Mouse (Mus musculus) hindbrain, embryonic 15.5 days (tissue): ENCODE measurements at regions not wholly inside any gene's neighbourhood (a gene's known extent, or its start where the extent isn't known, plus 50 kb on each side); places are given as distances from the start of the nearest gene placed in this dataset.

Experiments used
- ATAC-seq: fragments of 200-750 bp; cut with Nextera tagmentation; 2 replicates; pipeline ENCODE4 v1.8.0; 2017; ENCODE audit warnings: low read depth, moderate number of reproducible peaks, moderate TSS enrichment; ENCODE audit not compliant: low FRiP score
- H3K27ac ChIP-seq: fragments of 300-500 bp; sonication (generic); replicated peaks from 2 replicates; pipeline ENCODE4 v1.5.1; 2015; ENCODE audit warnings: mild to moderate bottlenecking, inconsistent platforms
- H3K27me3 ChIP-seq: fragments of 300-500 bp; sonication (generic); 2 replicates; pipeline ENCODE4 v1.6.1; 2015; ENCODE audit warnings: control low read depth, inconsistent platforms
- H3K36me3 ChIP-seq: fragments of 300-500 bp; sonication (generic); 2 replicates; pipeline ENCODE4 v1.6.1; 2015; ENCODE audit warnings: control low read depth, inconsistent platforms
- H3K4me1 ChIP-seq: fragments of 300-500 bp; sonication (generic); replicated peaks from 2 replicates; pipeline ENCODE4 v1.6.1; 2015; ENCODE audit warnings: control low read depth, inconsistent platforms
- H3K4me2 ChIP-seq: fragments of 300-500 bp; sonication (generic); 2 replicates; pipeline ENCODE4 v1.6.1; 2015; ENCODE audit warnings: moderate library complexity, mild to moderate bottlenecking, inconsistent platforms
- H3K4me3 ChIP-seq: fragments of 300-500 bp; sonication (generic); 2 replicates; pipeline ENCODE4 v1.5.1; 2015; ENCODE audit warnings: mild to moderate bottlenecking, inconsistent platforms
- H3K9ac ChIP-seq: fragments of 300-500 bp; sonication (generic); 2 replicates; pipeline ENCODE4 v1.6.1; 2015; ENCODE audit warnings: inconsistent platforms
- H3K9me3 ChIP-seq: fragments of 300-500 bp; sonication (generic); 2 replicates; pipeline ENCODE4 v1.6.1; 2016; ENCODE audit warnings: control low read depth, inconsistent platforms
- WGBS: fragments of 180-500 bp; shearing (Covaris S2); methylation state at CpG from one replicate; pipeline ENCODE4 v1.1.7; 2015; 5-methylcytosine and 5-hydroxymethylcytosine counted together

GRCm38 (mm10) chr9:69705942-69706341 lies 54.8 kb downstream of the Foxb1 start:
- no peak for ATAC-seq
- H3K27me3 ChIP-seq = no peaks in the 10 kb centered on the region
- H3K9me3 ChIP-seq = no peaks in the 10 kb centered on the region
- no peak overlapping the region for H3K4me2 ChIP-seq
- H3K36me3 ChIP-seq = no peaks in the 10 kb centered on the region
- H3K4me1 ChIP-seq = no peaks in the 10 kb centered on the region
- H3K9ac ChIP-seq = no peak overlapping the region
- H3K27ac ChIP-seq = no peak overlapping the region
- H3K4me3 ChIP-seq = no peak overlapping the region
- 78% methylated on average over 8 of the region's 8 CpGs for WGBS

- Histone ChIP-seq H3K27ac (no peak overlapping the region), H3K4me1 (no peaks in the 10 kb centered on the region), H3K36me3 (no peaks in the 10 kb centered on the region), H3K9me3 (no peaks in the 10 kb centered on the region), H3K9ac (no peak overlapping the region), H3K4me2 (no peak overlapping the region), H3K4me3 (no peak overlapping the region), H3K27me3 (no peaks in the 10 kb centered on the region)
- WGBS = 77% methylated on average over 4 of the region's 4 CpGs
- no peak for ATAC-seq
These were observed 55.7 kb downstream of the Foxb1 start for GRCm38 (mm10) chr9:69705071-69705470.

- H3K36me3 ChIP-seq = no peaks in the 10 kb centered on the region
- no peaks in the 10 kb centered on the region for H3K27me3 ChIP-seq
- no peak overlapping the region for H3K9ac ChIP-seq
- 77% methylated on average over 7 of the region's 7 CpGs for WGBS
- ATAC-seq = no peak
- H3K4me2 ChIP-seq = no peak overlapping the region
- no peaks in the 10 kb centered on the region for H3K4me1 ChIP-seq
- H3K27ac ChIP-seq = no peak overlapping the region
- no peaks in the 10 kb centered on the region for H3K9me3 ChIP-seq
- H3K4me3 ChIP-seq = no peak overlapping the region
These were observed 57.0 kb downstream of the Foxb1 start for GRCm38 (mm10) chr9:69703731-69704130.

DNA sequence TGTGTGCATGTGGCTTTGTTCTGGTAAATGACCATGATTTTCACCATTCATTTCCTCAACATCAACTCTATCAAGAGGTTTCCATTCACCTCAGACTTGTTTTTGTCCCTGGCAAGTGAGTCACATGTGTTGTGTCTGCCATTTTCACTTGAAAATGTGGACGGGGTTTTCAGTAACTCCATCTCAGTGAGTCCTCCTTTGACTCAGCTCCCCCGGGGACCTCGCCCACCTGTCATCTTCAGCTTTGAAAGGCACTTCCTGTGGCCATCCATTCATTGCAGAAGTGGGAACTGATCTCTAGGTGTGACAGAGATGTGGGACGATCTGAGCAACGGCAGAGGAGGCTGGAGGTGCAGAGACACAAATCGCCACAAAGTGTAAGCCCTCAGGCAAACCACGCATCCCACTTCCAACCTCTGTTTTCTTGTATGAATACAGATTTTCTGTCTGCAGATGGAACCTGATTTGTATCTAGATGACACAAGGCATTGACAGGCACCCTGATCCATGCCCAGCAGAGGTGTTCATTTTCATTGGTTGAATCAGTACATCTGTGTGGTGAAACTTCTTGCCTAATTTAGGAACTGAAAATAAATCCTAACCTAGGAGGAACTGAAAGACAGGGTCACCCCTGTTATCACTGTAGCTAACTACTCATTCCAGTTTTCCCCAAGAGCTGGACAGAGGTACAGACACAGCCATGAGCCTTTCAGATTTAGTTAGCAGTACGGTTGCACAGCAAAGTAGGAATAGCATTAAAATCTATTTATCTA lies 58.4 kb downstream of the Foxb1 start:
- Histone ChIP-seq H3K4me2 (no peak overlapping the region), H3K4me1 (no peaks in the 10 kb centered on the region), H3K9me3 (no peaks in the 10 kb centered on the region), H3K27ac (no peak overlapping the region), H3K4me3 (no peak overlapping the region), H3K9ac (no peak overlapping the region), H3K27me3 (no peaks in the 10 kb centered on the region), H3K36me3 (no peaks in the 10 kb centered on the region)
- WGBS = 89% methylated on average over 8 of the region's 8 CpGs
- ATAC-seq = no peak

DNA sequence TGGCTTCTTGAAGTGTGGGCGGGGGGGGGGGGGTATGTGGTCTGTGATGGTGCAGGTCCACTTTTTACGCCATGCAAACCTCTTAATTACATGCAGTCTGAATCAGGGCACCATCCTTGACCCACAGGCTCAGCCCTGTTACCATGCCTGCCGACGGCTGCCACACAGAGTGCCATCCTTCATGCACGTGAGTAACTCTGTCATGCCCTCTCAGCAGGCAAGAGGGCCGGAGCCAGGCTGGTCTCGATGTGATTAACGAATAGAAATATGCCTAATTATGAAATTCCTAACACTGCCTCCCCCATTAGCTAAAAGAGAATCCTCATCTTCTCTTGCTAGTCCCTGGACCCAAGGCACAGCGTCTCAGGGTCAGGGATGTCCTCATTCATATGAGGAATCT lies 60.0 kb downstream of the Foxb1 start:
- no peak overlapping the region for H3K4me2 ChIP-seq
- WGBS = 59% methylated on average over 9 of the region's 9 CpGs
- H3K9me3 ChIP-seq = no peaks in the 10 kb centered on the region
- H3K9ac ChIP-seq = no peak overlapping the region
- H3K27me3 ChIP-seq = no peaks in the 10 kb centered on the region
- ATAC-seq = no peak
- H3K36me3 ChIP-seq = no peaks in the 10 kb centered on the region
- H3K4me1 ChIP-seq = no peaks in the 10 kb centered on the region
- H3K27ac ChIP-seq = no peak overlapping the region
- no peak overlapping the region for H3K4me3 ChIP-seq

- H3K9ac ChIP-seq = no peak overlapping the region
- H3K36me3 ChIP-seq = no peaks in the 10 kb centered on the region
- H3K9me3 ChIP-seq = no peaks in the 10 kb centered on the region
- H3K4me3 ChIP-seq = no peak overlapping the region
- H3K4me1 ChIP-seq = no peaks in the 10 kb centered on the region
- no peak overlapping the region for H3K27ac ChIP-seq
- 93% methylated on average over 3 of the region's 3 CpGs for WGBS
- ATAC-seq = no peak
- no peak overlapping the region for H3K4me2 ChIP-seq
- H3K27me3 ChIP-seq = no peaks in the 10 kb centered on the region
These were observed 69.0 kb downstream of the Foxb1 start for GRCm38 (mm10) chr9:69691756-69692155.

- no peaks in the 10 kb centered on the region for H3K9me3 ChIP-seq
- no peak overlapping the region for H3K4me2 ChIP-seq
- H3K27me3 ChIP-seq = no peaks in the 10 kb centered on the region
- no peaks in the 10 kb centered on the region for H3K36me3 ChIP-seq
- WGBS = 32% methylated on average over 12 of the region's 12 CpGs
- H3K9ac ChIP-seq = no peak overlapping the region
- no peak overlapping the region for H3K4me3 ChIP-seq
- no peak; the same call in 1 of the 2 replicates for ATAC-seq
- no peaks in the 10 kb centered on the region for H3K4me1 ChIP-seq
- peak overlapping the region; percentile 68 for H3K27ac ChIP-seq
These were observed 73.2 kb downstream of the Foxb1 start for GRCm38 (mm10) chr9:69687349-69688123.

DNA sequence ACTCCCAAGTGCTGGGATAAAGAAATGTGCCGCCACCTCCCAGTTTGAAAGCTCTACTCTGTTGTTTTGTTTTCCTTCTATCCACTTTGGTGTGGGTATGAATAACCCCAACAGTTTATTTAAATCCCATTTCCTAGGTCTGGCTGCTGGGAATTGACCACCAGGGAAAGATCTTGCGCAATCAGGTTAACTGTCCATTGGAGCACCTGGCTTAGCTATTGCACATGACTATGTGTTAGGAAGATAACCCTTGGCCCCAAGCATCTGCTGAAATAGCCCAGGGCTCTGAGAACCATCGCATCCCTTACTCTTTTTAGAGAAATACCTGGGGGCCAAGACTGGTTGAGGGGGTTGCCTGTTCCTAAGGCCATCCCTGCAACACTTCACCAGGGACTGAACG lies 74.0 kb downstream of the Foxb1 start:
- no peak for ATAC-seq
- WGBS = 74% methylated on average over 4 of the region's 4 CpGs
- Histone ChIP-seq H3K36me3 (no peaks in the 10 kb centered on the region), H3K9me3 (no peaks in the 10 kb centered on the region), H3K4me1 (no peaks in the 10 kb centered on the region), H3K4me2 (no peak overlapping the region), H3K27me3 (no peaks in the 10 kb centered on the region), H3K27ac (0 out of 2 replicates have a peak overlapping the region, but pooled peaks have one; percentile 22), H3K4me3 (no peak overlapping the region), H3K9ac (no peak overlapping the region)

DNA sequence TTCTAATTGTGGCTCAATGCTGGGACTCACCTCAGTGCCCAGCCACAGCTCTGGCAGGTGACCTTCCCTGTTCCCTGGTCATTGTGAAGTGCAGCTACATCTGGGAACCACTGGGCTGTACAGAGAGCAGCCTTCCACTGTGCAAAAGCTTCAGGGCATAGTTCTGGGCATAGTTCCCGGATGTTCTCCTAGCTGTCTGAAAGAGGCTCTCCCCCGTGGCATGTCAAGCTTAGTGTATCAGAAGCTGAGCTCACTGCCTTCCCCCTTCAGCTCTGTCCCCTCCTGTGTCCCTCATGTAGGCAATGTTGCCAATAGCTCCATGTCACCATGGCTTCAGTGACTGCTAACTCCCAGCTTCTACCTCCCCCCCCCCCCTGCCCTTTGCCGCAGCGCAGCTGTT lies 75.1 kb downstream of the Foxb1 start:
- Histone ChIP-seq H3K27ac (no peak overlapping the region), H3K4me1 (no peaks in the 10 kb centered on the region), H3K4me2 (no peak overlapping the region), H3K9me3 (no peaks in the 10 kb centered on the region), H3K36me3 (no peaks in the 10 kb centered on the region), H3K4me3 (no peak overlapping the region), H3K9ac (no peak overlapping the region), H3K27me3 (no peaks in the 10 kb centered on the region)
- 47% methylated on average over 4 of the region's 4 CpGs for WGBS
- no peak; the same call in 1 of the 2 replicates for ATAC-seq

DNA sequence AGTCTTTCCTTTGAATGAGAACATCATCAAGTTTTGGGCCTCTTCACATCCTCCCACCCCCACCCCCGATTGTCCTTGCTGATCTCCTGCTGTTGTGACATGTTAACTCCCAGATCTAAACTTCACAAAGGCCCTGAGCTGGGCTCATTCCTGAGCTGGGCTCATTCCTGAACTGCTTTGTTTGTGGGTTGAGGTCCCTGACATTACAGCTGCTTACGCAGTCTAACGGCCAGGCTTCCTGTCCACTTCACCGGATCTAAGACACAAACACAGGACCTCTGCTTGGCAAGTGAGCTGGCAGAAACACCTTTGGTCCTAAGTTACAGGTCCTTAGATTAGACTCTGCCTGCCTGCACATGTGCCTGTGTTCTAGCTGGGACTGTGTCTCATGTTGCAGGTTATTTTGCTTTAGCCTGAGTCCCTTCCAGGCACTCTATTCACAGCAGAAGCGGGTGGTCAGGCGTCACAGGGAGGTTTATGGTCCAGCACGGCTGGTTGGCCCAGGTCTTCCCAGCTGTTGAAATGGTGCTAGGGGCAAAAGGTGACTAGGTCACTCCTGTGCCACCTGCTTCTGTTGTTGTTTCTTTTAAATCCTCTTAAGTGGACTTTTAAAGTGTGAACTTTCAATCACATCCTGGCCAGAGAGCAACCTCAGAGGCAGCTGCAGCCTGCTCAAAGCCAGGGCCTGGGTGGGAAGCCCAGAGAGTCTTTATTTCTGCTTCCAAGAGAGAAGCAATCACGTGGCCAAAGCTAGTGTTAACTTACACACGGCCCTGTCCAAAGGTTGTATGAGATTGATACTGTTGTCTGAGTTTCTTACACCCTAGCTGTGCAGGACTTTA lies 79.1 kb downstream of the Foxb1 start:
- Histone ChIP-seq H3K9me3 (no peaks in the 10 kb centered on the region), H3K27ac (no peak overlapping the region), H3K4me3 (no peak overlapping the region), H3K4me1 (no peaks in the 10 kb centered on the region), H3K27me3 (no peaks in the 10 kb centered on the region), H3K9ac (no peak overlapping the region), H3K36me3 (no peaks in the 10 kb centered on the region), H3K4me2 (no peak overlapping the region)
- 19% methylated on average over 9 of the region's 9 CpGs for WGBS
- no peak for ATAC-seq

- no peak for ATAC-seq
- WGBS = 91% methylated on average over 1 of the region's 1 CpGs
- Histone ChIP-seq H3K4me2 (no peak overlapping the region), H3K36me3 (no peaks in the 10 kb centered on the region), H3K27me3 (no peaks in the 10 kb centered on the region; the same call in 1 of the 2 replicates), H3K27ac (no peak overlapping the region), H3K9me3 (no peaks in the 10 kb centered on the region), H3K4me1 (no peaks in the 10 kb centered on the region), H3K9ac (no peak overlapping the region), H3K4me3 (no peak overlapping the region)
These were observed 82.1 kb downstream of the Foxb1 start for GRCm38 (mm10) chr9:69678634-69679033.
